Mouse (Mus musculus) heart, postnatal 10 days (tissue): ENCODE measurements around the gene L3mbtl2. TPM values are rescaled to one million over a fixed set of nuclear protein-coding genes. Genes with fewer than 3 reads are reported as not detected.

Source experiments
- DNase-seq, 2 experiments: peaks; one replicate each; pipeline ENCODE4 v3.0.0; 2021
- intact Hi-C: fragments of 180-260 bp; cut with DNase I; formaldehyde crosslinking; loops from one replicate; pipeline ENCODE4 v1.15.1; 2025
- total RNA-seq, 2 experiments: library from RNA; stranded (reverse); gene quantifications; 2 replicates each; pipeline ENCODE4 v1.2.3; 2021

The L3mbtl2 gene
- total RNA-seq, 2 experiments from 2014 or later: 13.4 to 13.6 TPM

DNA sequence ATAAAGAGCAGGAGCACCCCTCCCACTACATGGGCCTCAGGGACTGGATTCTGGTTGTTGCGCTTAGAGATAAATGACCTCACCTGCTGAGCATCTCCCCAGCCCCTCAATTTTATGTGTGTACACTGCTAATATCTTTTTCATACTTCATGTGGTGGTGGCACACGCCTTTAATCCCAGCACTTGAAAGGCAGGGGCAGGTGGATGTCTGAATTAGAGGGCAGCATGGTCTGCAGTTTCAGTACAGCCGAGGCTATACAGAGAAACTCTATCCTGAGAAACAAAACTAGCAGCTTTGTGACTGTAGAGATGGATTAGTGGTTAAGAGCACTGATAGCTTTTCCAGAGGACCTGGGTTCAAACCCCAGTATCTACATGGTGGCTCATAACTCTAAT is 39.4 kb downstream of the L3mbtl2 start:
- intact Hi-C loops: no loop called here
- DNase-seq: no peak

DNA sequence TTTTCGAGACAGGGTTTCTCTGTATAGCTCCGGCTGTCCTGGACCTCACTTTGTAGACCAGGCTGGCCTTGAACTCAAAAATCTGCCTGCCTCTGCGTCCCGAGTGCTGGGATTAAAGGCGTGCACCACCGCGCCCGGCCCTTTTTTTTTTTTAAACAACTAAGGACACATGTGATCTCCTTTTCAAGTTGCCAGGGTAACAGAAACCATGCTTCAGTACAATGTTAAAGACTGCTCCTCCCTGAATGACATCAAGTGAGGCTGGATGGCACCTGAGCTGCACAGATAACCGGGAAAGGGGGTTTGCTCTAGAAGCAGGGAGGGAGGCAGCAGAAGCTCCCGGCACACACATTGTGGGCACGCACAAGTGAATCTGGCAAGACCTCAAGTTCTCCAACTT is 45.3 kb downstream of the L3mbtl2 start:
- DNase-seq: no peak
- intact Hi-C loops: no loop called here

DNA sequence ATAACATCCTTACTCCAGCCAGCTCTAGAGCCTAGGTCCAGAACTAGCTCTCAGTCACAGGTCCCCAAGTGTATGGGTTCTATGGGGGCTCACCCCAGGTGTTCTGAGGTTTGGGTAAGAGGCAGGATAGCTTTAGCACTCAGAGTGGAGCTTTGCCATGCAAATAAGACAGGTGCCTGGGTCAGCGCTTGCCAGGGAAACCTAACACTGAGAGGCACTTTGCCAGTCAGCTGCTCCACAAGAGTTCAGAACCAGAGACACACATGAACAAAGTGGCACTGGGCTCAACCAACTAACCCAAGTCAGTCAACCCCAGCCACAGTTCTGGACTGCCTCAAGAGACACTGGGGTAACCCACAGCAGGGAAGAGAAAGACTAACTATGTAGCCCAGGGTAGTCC is 46.0 kb downstream of the L3mbtl2 start:
- intact Hi-C loops: no loop called here
- no peak for DNase-seq

DNA sequence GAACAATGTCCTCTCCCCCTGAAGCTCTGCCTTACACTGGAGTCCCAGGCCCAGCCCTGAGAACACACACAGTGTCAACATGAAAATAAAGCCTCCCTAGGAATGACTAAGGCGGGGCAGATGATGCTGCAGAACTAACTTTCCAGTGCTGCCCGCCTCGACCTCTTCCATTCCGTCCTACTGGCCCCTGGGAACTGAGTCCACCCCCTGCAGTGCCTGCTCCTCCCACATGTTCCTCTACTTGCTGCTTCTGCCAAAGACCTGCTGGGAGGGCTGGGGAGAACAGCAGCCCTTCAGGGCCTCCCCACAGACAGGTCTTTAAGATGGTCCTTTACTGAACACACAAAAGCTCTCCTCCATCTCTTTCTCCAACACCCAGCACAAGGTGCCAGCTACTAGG is 47.1 kb downstream of the L3mbtl2 start:
- intact Hi-C loops: no loop called here
- DNase-seq: no peak

DNA sequence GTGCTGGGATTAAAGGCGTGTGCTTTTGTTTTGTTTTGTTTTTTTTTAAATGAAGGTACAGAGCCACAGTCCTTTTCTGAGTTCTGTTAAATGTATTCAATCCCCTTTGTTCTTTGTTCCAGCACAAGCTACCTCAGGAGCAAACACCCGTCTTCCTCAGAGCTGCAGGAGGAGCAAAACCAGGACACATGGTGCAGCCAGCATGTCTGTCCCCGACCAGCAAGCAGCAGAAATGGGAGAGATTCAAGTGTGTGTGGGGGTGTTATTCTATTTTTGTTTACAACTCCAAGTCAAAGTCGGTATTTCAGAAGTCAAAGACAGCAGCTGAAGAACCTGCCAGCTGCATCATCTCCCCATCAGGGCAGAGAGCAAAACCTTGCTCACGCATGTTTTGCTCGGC is 50.1 kb downstream of the L3mbtl2 start:
- DNase-seq: no peak
- intact Hi-C loops: no loop called here

DNA sequence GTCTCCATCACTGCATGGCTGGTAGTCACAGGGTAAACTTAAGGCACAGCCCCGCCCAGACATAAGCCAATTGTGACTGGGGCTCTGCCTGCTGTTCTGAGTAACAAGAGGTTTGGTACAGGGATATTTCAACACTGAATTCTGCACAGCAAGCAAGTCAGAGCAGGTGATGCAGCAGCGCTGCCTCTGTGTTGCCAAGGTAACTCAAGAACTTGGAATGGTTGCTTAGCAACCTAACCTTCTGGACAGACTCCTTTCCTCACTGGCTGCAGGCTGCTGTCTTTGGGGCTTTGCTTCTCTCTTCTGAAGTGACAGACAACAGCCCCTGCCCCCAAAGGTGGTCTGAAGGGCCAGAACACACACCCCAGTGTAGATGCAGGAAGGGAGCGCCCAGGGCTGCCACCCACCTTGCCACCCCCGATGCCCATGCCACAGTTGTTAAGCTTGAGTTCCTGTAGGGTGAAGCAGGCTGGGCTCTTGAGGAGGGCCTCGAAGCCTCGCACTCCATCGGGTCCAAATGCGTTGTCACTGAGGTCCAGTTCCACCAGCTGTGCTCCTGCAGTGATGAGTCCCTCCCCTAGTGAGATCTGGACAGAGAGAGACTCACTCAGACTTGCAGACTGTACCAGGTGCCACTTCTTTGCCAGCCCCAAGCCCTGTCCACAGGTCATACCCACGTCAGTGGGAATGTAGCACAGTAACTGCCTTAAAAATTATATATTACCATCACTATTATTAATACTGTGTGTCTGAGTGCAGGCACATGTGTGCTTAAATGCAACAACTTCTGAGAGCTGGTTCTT is 54.8 kb downstream of the L3mbtl2 start:
- intact Hi-C loops: no loop called here
- DNase-seq: no peak

DNA sequence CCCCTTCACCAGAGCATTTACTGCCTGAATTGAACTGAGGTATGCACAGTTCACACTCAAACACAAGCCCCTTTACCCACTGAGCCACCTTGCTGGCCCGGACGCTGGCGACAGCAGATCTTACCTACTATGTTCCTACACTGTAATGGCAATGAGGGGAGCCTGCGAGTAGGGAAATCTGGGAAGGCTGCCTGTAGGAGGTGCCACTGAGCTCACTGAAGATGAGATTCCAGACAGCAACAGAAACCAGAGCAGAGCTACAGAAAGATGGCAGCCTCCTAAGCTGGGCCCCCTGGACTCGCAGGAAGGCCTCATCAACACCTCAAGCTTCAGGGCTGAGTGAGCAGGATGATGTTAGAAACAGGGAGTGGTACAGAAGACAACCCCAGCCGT is 55.4 kb downstream of the L3mbtl2 start:
- no peak for DNase-seq
- intact Hi-C loops: no loop called here

DNA sequence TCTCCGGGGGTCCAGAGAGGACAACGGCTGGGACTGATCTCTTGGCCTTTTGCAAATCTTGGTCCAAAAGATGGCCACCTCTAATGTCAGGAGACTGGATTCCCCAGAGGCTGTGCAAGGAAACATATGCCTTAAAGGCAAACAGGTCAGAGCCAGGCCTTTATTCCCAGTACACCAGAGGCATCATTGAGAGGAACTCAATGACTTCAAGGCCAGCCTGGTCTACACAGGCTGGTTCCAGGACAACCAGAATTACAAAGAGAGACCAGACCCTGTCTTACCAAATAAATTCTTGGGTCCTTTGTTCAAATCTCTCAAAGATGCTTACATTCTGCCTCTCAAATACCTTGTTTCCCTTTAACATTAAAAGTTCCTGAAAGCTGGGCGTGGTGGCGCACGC is 58.7 kb downstream of the L3mbtl2 start:
- intact Hi-C loops: no loop called here

DNA sequence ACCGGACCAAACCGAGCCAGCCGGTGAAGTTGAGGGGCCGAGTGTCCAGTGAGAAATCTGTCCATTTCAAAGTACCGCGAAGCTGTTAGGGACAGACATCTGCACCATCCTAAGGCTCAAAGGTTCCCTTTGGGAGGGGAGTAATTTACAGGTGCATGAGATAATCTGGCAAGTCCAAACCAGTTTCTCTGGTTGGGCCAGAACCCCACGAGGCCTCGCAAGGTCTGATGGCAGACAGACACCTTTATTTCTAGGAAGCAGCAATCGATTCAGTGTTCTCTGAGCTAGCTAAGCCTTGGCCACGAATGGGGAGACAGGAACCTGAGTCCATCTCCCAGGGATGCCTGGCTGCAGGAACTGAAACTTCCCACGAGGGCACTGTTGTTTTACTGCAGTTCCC is 60.0 kb downstream of the L3mbtl2 start:
- intact Hi-C loops: no loop called here
- DNase-seq: no peak

More for the DNA sequence above, 58.7 kb downstream of the L3mbtl2 start:
- no peak for DNase-seq

DNA sequence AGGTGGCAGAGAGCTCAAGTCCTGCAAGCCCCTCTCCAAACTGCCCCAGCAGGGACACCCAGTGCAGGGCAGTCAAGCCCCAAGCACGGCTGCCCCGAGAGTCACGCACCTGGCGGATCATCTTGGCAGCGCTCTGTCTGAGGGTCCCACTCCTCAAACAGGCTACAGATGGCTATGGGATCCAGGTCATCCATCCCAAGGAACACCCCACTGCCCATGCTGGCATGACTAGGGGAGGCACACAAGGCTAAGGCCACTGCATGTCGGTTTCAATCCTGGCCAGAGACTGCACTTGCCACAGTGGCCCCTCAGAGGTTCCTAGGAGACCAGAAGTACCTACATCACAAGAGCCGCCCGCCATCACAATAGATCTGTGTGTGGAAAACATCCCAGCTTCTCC is 62.3 kb downstream of the L3mbtl2 start:
- no peak for DNase-seq
- intact Hi-C loops: no loop called here

DNA sequence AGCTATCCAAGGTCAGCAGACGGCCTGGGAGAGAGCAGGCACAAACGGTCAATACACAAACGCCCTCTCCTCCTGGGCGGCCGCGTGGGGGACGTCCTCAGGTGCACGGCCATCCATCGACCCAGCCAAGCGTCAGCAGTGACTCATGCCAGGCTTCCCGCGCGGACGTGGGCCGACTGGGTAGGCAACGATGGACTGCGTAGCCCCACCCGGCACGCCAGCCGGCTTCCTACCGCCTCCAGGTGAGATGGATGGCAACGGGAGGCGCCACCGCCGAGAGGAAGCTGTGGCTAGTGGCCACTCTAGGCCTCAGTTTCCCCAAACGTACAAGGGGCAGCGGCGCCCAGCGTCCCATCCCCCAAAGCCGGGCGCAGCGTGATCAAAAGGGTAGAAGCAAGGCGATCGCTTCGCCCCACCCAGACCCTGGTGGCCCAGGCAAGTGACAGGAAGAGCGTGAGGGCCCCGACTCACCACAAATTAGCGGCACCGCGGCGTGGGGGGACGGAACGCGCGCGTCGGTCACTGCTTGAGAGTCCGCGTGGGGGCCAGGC is 65.6 kb downstream of the L3mbtl2 start:
- peak in 1 of 2 experiments; percentile 19 for DNase-seq
- intact Hi-C loops: no loop called here

DNA sequence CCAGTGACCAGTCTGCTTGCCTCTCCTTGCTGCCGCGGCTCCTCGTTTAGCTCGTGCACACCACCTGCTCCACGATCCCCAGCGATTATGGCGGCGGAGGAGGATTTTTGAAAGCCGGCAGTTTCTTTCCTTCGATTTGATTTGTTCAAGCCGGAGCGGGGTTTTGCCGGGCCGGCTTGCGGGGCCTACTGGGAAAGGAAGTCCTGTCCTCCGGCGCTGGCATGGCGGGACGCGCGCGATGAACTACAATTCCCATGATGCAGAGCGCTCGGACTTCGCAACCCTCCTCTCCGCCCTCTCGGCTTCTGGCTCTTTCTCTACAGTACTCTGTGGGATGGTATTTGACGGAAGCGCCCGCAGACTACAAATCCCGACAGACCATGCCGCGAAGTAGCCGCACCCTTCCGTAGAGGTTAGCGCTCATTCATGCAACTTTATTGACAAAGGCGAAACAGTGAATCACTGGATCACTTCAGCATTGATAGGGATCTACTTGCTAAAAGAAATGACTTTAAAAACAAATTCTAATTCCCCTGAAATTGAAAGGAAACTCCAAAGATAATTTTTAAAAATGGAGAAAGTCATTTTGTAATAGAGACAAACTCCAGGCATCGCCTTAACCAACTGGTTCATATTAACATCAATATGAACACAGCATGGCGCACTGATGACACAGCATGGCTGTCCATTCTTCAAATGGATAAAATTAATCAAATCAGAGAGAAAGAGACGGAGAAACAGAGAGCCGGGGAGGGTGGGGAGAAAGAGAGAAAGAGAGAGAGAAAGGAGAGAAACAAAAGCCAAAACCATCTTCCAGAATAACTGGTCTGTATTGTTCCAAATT is 66.3 kb downstream of the L3mbtl2 start:
- intact Hi-C loops: no loop called here
- DNase-seq: peak; percentile 98 to 99

DNA sequence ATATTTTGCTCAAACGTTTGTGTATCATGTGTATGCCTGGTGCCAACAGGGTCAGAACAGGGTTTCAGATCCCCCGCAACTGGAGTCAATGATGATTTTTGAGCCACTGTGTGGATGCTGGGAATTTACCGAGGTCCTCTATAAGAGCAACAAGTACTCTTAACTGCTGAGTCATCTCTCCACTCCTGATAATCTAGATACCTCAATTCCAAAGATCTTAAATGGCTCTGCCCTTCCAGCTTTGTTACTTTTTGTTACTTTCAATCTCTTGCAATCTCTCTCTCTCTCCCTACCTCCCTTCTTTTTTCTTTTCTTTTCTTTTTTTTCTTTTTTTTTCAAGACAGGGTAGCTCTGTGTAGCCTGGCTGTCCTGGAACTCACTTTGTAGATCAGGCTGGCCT is 71.4 kb downstream of the L3mbtl2 start:
- intact Hi-C loops: no loop called here

More for the DNA sequence above, 71.4 kb downstream of the L3mbtl2 start:
- DNase-seq: no peak

Other genes with a start within 250 kb of the L3mbtl2 start
- 100 to 1,000 TPM; 145 to 164 TPM for gene Rbx1, start 197.6 kb upstream of the L3mbtl2 start, total RNA-seq
- gene Ep300, start 78.5 kb upstream of the L3mbtl2 start, total RNA-seq: 10 to 100 TPM; 50.1 to 55.0 TPM
- 1 to 10 TPM; 1.2 to 1.8 TPM for gene Chadl, start 33.4 kb downstream of the L3mbtl2 start, total RNA-seq
- gene Zc3h7b, start 81.2 kb downstream of the L3mbtl2 start, total RNA-seq: 10 to 100 TPM; 83.1 to 91.3 TPM
- gene Rangap1, start 81.6 kb downstream of the L3mbtl2 start, total RNA-seq: 10 to 100 TPM; 41.5 to 43.3 TPM
- gene Tef, start 138.5 kb downstream of the L3mbtl2 start, total RNA-seq: 10 to 100 TPM; 51.7 to 74.0 TPM
- 10 to 100 TPM; 56.5 to 78.6 TPM for gene Tob2, start 194.9 kb downstream of the L3mbtl2 start, total RNA-seq
- 10 to 100 TPM; 51.7 to 56.0 TPM for gene Phf5a, start 208.0 kb downstream of the L3mbtl2 start, total RNA-seq
- 1,000 to 10,000 TPM; 1,895 to 1,910 TPM for gene Aco2, start 208.4 kb downstream of the L3mbtl2 start, total RNA-seq